Mouse (Mus musculus) forebrain, embryonic 15.5 days (tissue): ENCODE data around the gene Iqschfp. TPM values are rescaled to one million over a fixed set of nuclear protein-coding genes. Genes with fewer than 3 reads are reported as not detected.

ENCODE experiments used
- ATAC-seq: fragments of 200-750 bp; cut with Nextera tagmentation; replicated peaks from 2 replicates; pipeline ENCODE4 v1.8.0; 2017; ENCODE audit warnings: mild to moderate bottlenecking, moderate TSS enrichment, moderate library complexity
- H3K27ac ChIP-seq: fragments of 300-500 bp; sonication (generic); replicated peaks from 2 replicates; pipeline ENCODE4 v1.5.1; 2015; ENCODE audit warnings: mild to moderate bottlenecking, inconsistent platforms
- H3K27me3 ChIP-seq: fragments of 300-500 bp; sonication (generic); 2 replicates; pipeline ENCODE4 v1.6.1; 2015; ENCODE audit warnings: inconsistent platforms
- H3K36me3 ChIP-seq: fragments of 300-500 bp; sonication (generic); 2 replicates; pipeline ENCODE4 v1.6.1; 2015; ENCODE audit warnings: mild to moderate bottlenecking, inconsistent platforms
- H3K4me1 ChIP-seq: fragments of 300-500 bp; sonication (generic); 2 replicates; pipeline ENCODE4 v1.6.1; 2015; ENCODE audit warnings: inconsistent platforms
- H3K4me2 ChIP-seq: fragments of 300-500 bp; sonication (generic); replicated peaks from 2 replicates; pipeline ENCODE4 v1.6.1; 2015; ENCODE audit warnings: mild to moderate bottlenecking, inconsistent platforms
- H3K4me3 ChIP-seq: fragments of 300-500 bp; sonication (generic); 2 replicates; pipeline ENCODE4 v1.5.1; 2015; ENCODE audit warnings: mild to moderate bottlenecking, inconsistent platforms
- H3K9ac ChIP-seq: fragments of 300-500 bp; sonication (generic); replicated peaks from 2 replicates; pipeline ENCODE4 v1.6.1; 2015; ENCODE audit warnings: mild to moderate bottlenecking, inconsistent platforms
- H3K9me3 ChIP-seq: fragments of 300-500 bp; sonication (generic); 2 replicates; pipeline ENCODE4 v1.6.1; 2016; ENCODE audit warnings: inconsistent platforms
- WGBS: fragments of 180-500 bp; shearing (Covaris S2); methylation state at CpG from one replicate; pipeline ENCODE4 v1.1.7; 2015; ENCODE audit warnings: mixed read lengths; 5-methylcytosine and 5-hydroxymethylcytosine counted together
- polyA plus RNA-seq: library from polyadenylated mRNA; unstranded; fragments of >200 nt; fragmentation: Nextera tagmentation; extraction: Ambion mirVana; gene quantifications from 2 replicates; pipeline ENCODE4 v1.2.1, GENCODE M21; 2015

Iqschfp gene
- polyA plus RNA-seq, result 3.3 and 4.5 TPM in 2 replicates

DNA sequence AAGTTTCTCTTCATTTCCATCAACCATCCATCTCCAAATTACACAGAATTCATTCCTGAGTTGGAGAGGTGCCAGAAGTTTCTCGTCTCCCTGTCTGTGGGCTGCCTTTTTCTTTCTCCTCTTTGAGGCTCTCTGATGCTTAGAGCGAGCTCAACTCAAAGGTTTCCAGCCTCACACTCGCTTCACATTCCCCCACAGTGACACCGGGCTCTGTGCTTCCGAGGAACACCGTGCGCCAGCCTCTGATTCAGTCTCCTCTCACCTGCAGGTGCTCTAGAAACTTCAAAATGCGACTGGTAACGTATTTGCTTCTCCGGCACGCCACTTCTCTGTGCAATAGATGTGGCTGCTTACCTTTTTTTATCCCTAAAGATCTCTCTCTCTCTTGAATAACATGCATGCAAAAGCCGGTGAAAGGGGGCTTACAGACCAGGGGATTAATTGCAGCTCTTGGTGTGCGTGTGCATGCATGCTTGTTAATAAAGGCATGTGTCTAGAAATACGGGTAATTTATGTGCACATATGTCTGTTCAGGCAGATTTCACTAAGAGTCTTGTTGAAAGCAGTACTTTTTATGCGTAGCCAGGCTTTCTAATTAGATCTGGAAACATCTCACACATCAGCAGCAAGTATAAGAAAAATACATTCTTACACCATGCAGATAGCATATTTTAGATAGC is at the start of gene Iqschfp, which contains the start of gene Iqcj:
Gene Iqschfp, plus strand, starts transcription at position 207 of the 680 bp plus-strand sequence.
Gene Iqcj, plus strand, starts transcription at position 195 of the 680 bp plus-strand sequence.
- 11% methylated on average over 15 of the region's 15 CpGs for WGBS
- ATAC-seq, result peak; percentile 78

DNA sequence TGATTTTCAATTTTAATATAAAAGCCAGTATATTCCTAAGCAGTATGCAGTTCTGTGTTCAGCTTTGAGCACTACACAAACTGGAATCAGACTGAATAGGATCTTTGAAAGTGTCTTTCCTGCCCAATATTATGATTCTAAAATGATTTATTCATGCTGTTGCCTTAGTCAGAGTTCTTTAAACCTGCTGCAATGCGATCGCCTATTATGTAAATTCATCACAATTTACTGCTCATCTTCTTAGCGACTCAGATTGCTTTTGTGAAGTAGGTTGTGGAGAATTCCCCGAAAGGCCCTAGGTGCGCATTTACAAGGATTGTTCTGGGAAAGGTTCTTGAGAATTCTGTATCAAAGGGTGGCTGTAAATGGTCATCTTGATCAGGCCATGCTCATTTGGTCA is 39.6 kb upstream of the Iqschfp start:
- no peak overlapping the region for H3K4me3 ChIP-seq
- no peak for ATAC-seq
- no peak overlapping the region for H3K9ac ChIP-seq
- H3K27ac ChIP-seq, result no peak overlapping the region
- H3K9me3 ChIP-seq, result no peaks in the 10 kb centered on the region
- no peaks in the 10 kb centered on the region for H3K4me1 ChIP-seq
- no peak overlapping the region for H3K4me2 ChIP-seq
- H3K36me3 ChIP-seq, result no peaks in the 10 kb centered on the region
- WGBS, result 76% methylated on average over 5 of the region's 5 CpGs
- no peaks in the 10 kb centered on the region for H3K27me3 ChIP-seq

More for the DNA sequence above, at the start of gene Iqschfp, which contains the start of gene Iqcj:
- no peaks in the 10 kb centered on the region for H3K27me3 ChIP-seq
- no peaks in the 10 kb centered on the region for H3K9me3 ChIP-seq
- peak within 1 kb of the TSS; percentile 42 for H3K9ac ChIP-seq
- peak within 1 kb of the TSS; percentile 32 for H3K4me3 ChIP-seq
- H3K4me2 ChIP-seq, result peak within 1 kb of the TSS; percentile 48
- H3K36me3 ChIP-seq, result no peaks in the 10 kb centered on the region
- H3K4me1 ChIP-seq, result peaks cover 20% of the 10 kb centered on the region
- H3K27ac ChIP-seq, result peak within 1 kb of the TSS; percentile 52

DNA sequence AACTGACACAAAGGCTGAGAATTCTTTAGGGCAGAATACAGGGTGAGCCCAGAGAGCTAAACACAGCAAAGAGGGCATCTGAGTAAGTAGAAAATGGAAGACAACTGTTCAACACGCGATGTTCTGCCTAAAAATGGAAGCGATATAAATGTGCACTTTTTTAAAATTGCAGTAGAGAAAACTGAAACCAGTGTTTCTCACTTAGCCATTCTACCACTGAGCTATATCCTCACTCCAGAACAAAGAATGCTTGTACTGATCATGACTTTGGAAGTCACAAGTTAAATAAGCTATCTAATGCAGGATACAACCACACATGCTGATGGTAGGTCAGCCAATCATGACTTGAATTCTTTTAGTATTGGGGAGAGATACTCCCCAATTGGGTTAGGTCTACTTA is 30.5 kb upstream of the Iqschfp start:
- ATAC-seq, result no peak

DNA sequence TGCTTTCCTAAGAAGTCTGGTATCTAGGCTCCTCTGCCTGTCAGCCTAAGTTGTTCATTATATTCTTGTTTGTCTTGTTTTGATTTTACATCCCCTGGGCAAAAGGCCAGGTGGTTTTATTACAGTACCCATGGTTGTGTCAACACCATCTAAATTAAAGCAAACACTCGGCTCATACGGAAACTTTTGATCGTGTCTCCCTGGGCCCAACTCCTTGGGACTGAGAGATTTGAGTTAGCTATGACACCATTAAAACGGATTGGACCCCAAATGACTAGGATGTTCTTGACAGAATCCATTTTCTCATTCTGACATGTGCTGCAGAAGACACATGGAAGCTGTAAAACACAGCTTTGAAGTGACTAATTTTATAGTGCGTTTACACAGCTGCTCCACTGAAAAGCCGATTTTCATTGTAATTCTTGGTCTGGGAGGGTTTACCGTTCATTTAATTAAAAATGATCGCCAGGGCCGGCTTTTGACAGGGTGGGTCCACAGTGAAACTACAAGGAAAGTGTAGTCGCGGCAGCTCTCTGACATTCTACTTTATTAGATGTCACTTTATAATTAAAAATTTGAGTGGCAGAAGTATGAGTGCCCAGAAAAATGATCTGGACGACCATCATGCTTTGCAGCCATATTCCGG is 24.5 kb upstream of the Iqschfp start:
- ATAC-seq, result no peak
- H3K27ac ChIP-seq, result no peak overlapping the region

More for the DNA sequence above, 30.5 kb upstream of the Iqschfp start:
- 92% methylated on average over 3 of the region's 3 CpGs for WGBS
- Histone ChIP-seq H3K4me3 (no peak overlapping the region), H3K36me3 (no peaks in the 10 kb centered on the region), H3K27me3 (no peaks in the 10 kb centered on the region), H3K9ac (no peak overlapping the region), H3K4me2 (no peak overlapping the region), H3K27ac (no peak overlapping the region), H3K4me1 (no peaks in the 10 kb centered on the region), H3K9me3 (no peaks in the 10 kb centered on the region)

DNA sequence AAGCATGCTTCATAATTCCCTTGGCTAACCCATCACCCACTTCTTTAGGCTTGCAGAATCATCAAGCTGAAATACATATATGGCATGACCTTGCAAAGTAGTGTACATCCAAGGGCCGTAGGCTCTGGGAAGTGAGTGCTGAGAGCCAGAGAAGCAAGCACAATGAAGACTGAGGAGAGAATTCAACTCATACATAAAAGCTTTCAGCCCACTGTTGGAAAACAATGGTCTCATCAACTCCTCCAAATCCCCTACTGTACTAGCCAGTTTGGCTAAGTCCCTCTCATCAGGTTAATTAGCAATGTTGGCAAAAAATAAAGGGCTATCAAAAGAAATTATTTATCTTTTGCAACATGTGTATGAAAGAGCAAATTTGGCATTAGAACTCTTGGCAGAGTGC is 22.6 kb upstream of the Iqschfp start:
- no peak overlapping the region for H3K9ac ChIP-seq
- no peak overlapping the region for H3K4me2 ChIP-seq
- H3K27me3 ChIP-seq, result no peaks in the 10 kb centered on the region
- no peak overlapping the region for H3K4me3 ChIP-seq
- H3K36me3 ChIP-seq, result no peaks in the 10 kb centered on the region
- no peaks in the 10 kb centered on the region for H3K4me1 ChIP-seq
- H3K9me3 ChIP-seq, result no peaks in the 10 kb centered on the region
- ATAC-seq, result no peak
- 35% methylated on average over 1 of the region's 1 CpGs for WGBS
- H3K27ac ChIP-seq, result no peak overlapping the region

More for the DNA sequence above, 24.5 kb upstream of the Iqschfp start:
- H3K9me3 ChIP-seq, result no peaks in the 10 kb centered on the region
- H3K4me3 ChIP-seq, result no peak overlapping the region
- H3K4me2 ChIP-seq, result no peak overlapping the region
- H3K27me3 ChIP-seq, result no peaks in the 10 kb centered on the region
- no peaks in the 10 kb centered on the region for H3K4me1 ChIP-seq
- 78% methylated on average over 13 of the region's 13 CpGs for WGBS
- no peak overlapping the region for H3K9ac ChIP-seq
- no peaks in the 10 kb centered on the region for H3K36me3 ChIP-seq

DNA sequence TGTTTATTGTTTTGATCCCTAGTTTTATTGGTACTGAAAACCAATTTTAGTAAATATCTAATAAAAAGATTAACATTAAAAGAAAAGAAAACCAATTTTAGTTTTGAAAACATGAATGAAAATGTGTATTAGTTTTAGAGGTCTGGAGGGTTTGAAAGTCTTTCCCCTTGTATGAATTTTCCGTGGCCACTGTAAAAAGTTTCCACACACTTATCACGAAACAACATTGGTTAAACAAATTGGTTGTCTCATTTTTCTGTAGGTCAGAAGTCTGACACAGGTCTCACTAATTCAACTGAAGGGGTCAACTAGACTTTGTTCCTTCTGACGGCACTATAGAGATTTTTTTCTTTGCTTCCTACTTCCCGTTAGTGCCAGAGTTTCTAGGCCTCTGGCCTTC is 14.8 kb upstream of the Iqschfp start:
- H3K36me3 ChIP-seq, result no peaks in the 10 kb centered on the region
- no peaks in the 10 kb centered on the region for H3K9me3 ChIP-seq
- no peak overlapping the region for H3K4me3 ChIP-seq
- H3K4me1 ChIP-seq, result no peaks in the 10 kb centered on the region
- H3K27ac ChIP-seq, result no peak overlapping the region
- no peaks in the 10 kb centered on the region for H3K27me3 ChIP-seq
- H3K9ac ChIP-seq, result no peak overlapping the region
- WGBS, result 86% methylated on average over 4 of the region's 4 CpGs
- ATAC-seq, result no peak
- no peak overlapping the region for H3K4me2 ChIP-seq

DNA sequence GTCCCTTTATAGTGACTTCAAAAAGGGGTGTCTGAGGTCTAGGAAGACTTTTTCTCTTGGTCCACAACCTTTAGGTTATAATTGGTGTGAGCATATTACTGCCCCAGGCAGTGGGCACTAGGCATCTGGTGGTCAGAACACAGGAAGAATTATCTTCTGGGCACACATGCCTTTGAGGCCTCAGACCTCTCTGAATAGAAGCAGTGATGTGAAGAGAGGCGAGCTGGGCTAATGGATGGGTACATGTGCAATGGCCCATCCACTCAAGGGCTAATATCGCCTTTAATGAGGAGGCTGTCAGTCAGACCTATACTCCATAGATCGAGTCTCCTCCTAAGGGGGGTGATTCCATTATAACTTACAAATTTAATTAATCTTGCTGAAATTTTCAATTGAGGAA is 7.7 kb upstream of the Iqschfp start:
- H3K9me3 ChIP-seq, result no peaks in the 10 kb centered on the region
- no peak overlapping the region for H3K4me3 ChIP-seq
- no peak overlapping the region for H3K4me2 ChIP-seq
- no peaks in the 10 kb centered on the region for H3K36me3 ChIP-seq
- ATAC-seq, result no peak
- no peaks in the 10 kb centered on the region for H3K27me3 ChIP-seq
- 36% methylated on average over 3 of the region's 3 CpGs for WGBS
- H3K9ac ChIP-seq, result no peak overlapping the region
- no peak overlapping the region for H3K27ac ChIP-seq
- H3K4me1 ChIP-seq, result peaks cover 3% of the 10 kb centered on the region; the same call in 1 of the 2 replicates

DNA sequence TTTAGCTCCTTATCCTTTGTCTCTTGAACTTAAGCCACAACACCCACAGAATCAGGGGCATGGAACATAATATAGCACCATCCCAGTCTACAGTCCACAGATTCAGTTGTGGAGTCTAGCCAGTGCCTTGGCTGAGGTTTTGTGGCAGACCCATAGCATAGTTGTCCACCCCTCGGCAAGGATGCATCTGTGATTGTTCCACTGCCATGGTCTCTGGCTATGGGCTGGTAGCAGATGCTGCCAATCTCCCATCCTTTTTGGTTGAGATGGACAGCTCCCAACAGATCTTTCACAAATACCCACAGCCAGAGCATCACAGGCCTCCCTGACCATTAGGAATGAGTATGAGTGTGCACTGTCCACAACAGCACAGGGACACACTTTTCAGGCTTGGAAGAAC is 5.9 kb upstream of the Iqschfp start:
- Histone ChIP-seq H3K9me3 (no peaks in the 10 kb centered on the region), H3K4me1 (peaks cover 6% of the 10 kb centered on the region; the same call in 1 of the 2 replicates), H3K4me3 (no peak overlapping the region), H3K36me3 (no peaks in the 10 kb centered on the region), H3K27ac (no peak overlapping the region), H3K9ac (no peak overlapping the region), H3K4me2 (no peak overlapping the region), H3K27me3 (no peaks in the 10 kb centered on the region)
- WGBS, result 83% methylated on average over 1 of the region's 1 CpGs
- no peak for ATAC-seq

DNA sequence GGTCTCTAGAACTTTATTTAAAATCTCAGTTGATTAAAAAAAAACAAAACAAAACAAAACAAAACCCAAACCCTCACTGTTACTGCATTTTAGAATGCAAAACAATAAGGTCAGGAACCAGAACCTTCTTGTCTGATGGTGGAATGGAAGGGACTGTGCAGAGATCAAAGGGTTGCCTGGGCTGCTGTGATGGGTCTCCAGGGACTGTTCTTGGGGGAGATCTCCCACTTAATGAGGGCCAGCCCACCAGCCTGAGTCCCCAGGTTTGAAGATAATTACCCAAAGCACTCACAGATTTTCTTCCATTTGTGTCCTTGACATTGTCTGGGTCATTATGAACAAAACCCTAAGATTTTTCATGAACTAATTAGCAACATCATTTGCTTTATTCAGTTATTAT is 4.8 kb upstream of the Iqschfp start:
- H3K4me3 ChIP-seq, result no peak overlapping the region
- H3K27ac ChIP-seq, result no peak overlapping the region
- H3K27me3 ChIP-seq, result no peaks in the 10 kb centered on the region
- no peak overlapping the region for H3K4me2 ChIP-seq
- no peaks in the 10 kb centered on the region for H3K36me3 ChIP-seq
- no peaks in the 10 kb centered on the region for H3K9me3 ChIP-seq
- no peak for ATAC-seq
- H3K4me1 ChIP-seq, result peaks cover 14% of the 10 kb centered on the region
- no peak overlapping the region for H3K9ac ChIP-seq

DNA sequence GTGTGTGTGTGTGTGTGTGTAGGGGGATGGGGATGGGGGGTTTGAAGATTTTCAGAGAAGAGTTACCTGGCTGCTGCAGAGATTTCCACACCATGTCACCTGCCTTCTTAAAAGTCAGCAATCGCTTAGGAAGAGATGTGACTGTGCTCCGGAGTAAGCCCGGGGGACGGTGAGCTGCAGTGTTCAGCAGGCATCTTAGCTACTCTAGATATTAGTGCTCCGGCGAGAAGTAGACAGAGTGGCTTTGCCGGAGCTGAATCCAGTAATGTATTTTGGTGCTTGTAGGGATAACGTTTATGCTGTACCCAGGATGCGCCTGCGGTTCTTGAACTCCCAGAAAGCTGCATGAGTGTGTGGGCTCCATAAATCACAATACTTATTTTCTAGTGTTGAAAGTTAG is 736 bp downstream of the Iqschfp start:
- Histone ChIP-seq H3K9me3 (no peaks in the 10 kb centered on the region), H3K27me3 (no peaks in the 10 kb centered on the region), H3K27ac (peak overlapping the region; percentile 52; the same call in 1 of the 2 replicates), H3K4me2 (peak overlapping the region; percentile 48), H3K9ac (no peak overlapping the region; the same call in none of the 2 replicates), H3K4me1 (peaks cover 20% of the 10 kb centered on the region), H3K36me3 (no peaks in the 10 kb centered on the region), H3K4me3 (peak overlapping the region; percentile 32)
- 47% methylated on average over 10 of the region's 10 CpGs for WGBS
- peak; percentile 63; the same call in 1 of the 2 replicates for ATAC-seq

DNA sequence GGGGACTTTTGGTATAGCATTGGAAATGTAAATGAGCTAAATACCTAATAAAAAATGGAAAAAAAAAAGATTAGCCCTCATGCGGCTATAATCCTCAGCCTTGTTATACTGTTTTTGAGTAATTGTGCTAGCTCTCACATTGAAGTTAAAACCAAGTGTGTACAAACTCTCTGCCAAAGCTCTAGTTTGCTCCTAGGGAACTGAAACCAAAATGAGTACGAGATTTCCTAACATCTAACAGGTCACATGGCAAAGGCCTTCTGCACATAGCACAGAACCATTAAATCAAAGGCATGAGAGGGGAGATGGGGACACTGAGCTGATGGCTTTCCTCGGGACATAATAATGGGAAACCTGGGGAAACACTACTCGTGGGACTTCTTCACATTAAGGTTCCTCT is 10.5 kb downstream of the Iqschfp start:
- Histone ChIP-seq H3K4me2 (no peak overlapping the region), H3K4me1 (no peaks in the 10 kb centered on the region), H3K9me3 (no peaks in the 10 kb centered on the region), H3K36me3 (no peaks in the 10 kb centered on the region), H3K27ac (no peak overlapping the region), H3K27me3 (no peaks in the 10 kb centered on the region), H3K9ac (no peak overlapping the region), H3K4me3 (no peak overlapping the region)
- 83% methylated on average over 4 of the region's 4 CpGs for WGBS
- no peak for ATAC-seq

DNA sequence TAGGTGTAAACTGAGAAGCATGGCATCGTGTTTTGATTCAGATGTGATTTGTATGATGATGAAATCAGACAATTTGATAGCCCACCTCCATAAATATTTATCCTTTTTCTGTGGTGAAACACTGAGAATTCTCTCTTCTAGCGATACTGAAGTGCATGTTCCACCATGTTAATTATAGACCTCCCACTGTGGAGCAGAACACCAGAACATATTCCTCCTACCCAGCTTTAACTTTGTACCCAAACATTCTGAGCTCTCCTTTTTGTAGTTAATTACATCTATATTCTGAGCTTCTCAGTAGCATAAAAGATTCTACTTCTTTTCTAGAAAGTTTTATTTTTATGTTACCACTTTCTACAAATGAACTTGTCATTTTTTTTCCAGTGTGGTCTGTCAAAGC is 16.6 kb downstream of the Iqschfp start:
- Histone ChIP-seq H3K9ac (no peak overlapping the region), H3K9me3 (no peaks in the 10 kb centered on the region), H3K36me3 (no peaks in the 10 kb centered on the region), H3K4me1 (no peaks in the 10 kb centered on the region), H3K27ac (no peak overlapping the region), H3K4me2 (no peak overlapping the region), H3K27me3 (no peaks in the 10 kb centered on the region), H3K4me3 (no peak overlapping the region)
- WGBS, result 79% methylated on average over 2 of the region's 2 CpGs
- no peak for ATAC-seq
